Mouse (Mus musculus) liver, embryonic 18 days (tissue): ENCODE measurements around the gene Mapk8. TPM values are rescaled to one million over a fixed set of nuclear protein-coding genes. Genes with fewer than 3 reads are reported as not detected.

Experiments used
- polyA plus RNA-seq: library from polyadenylated mRNA; depleted of rRNA; stranded (reverse); fragments of >200 nt; gene quantifications from 2 replicates; pipeline ENCODE4 v1.2.3, GENCODE M21; 2012; rRNA removed

Mapk8 gene
- polyA plus RNA-seq, result 7.6 and 8.6 TPM in 2 replicates

GRCm38 (mm10) chr14:33447027-33447569 lies at the start of gene Mapk8:
Gene Mapk8, minus strand, starts transcription at chr14:33447158.

GRCm38 (mm10) chr14:33471331-33471730 lies 24.4 kb upstream of the Mapk8 start, which contains the start of gene Frmpd2:
Gene Frmpd2, plus strand, starts transcription at chr14:33471696.

Other genes starting within 250 kb of the Mapk8 start
- 0.66 and 0.87 TPM in 2 replicates for gene Arhgap22, start 233.1 kb downstream of the Mapk8 start, polyA plus RNA-seq
- gene Frmpd2, start 24.5 kb upstream of the Mapk8 start, polyA plus RNA-seq, result 0.05 TPM in 1 of 2 replicates, not detected in the other
- 0.01 and 0.03 TPM in 2 replicates for gene Ptpn20, start 142.0 kb upstream of the Mapk8 start, polyA plus RNA-seq